Mouse (Mus musculus): Measurements from ENCODE around the gene Mrgprf. TPM values are rescaled to one million over a fixed set of nuclear protein-coding genes. Genes with fewer than 3 reads are reported as not detected.

Mrgprf gene
- polyA plus RNA-seq, 1 experiment: not detected

GRCm38 (mm10) chr7:145319481-145319880, 18.9 kb downstream of the Mrgprf start:
- no peaks in the 10 kb centered on the region for H3K9me3 ChIP-seq (replicated peaks; ENCODE audit: control insufficient read depth, insufficient read depth, low read length, poor library complexity, severe bottlenecking)
- H3K9ac ChIP-seq (ENCODE audit: low read depth, poor library complexity, severe bottlenecking): no peak overlapping the region
- TF ChIP-seq POLR2A (IDR thresholded peaks at IDR 0.05; ENCODE audit: insufficient read depth, low read length) (no peak), CTCF (IDR thresholded peaks at IDR 0.05; ENCODE audit: low read depth, low read length) (no peak), EP300 (IDR thresholded peaks at IDR 0.05; ENCODE audit: insufficient read depth, low read depth, low read length) (no peak)
- H3K27ac ChIP-seq (ENCODE audit: insufficient read depth, low read length): no peak overlapping the region
- no peak overlapping the region for H3K4me3 ChIP-seq (ENCODE audit: low read depth, low read length)
- no peaks in the 10 kb centered on the region for H3K27me3 ChIP-seq (ENCODE audit: control insufficient read depth, insufficient read depth, low read length, poor library complexity, severe bottlenecking)
- H3K4me1 ChIP-seq (ENCODE audit: control insufficient read depth, insufficient read depth, low read length): peaks cover 4% of the 10 kb centered on the region
- H3K36me3 ChIP-seq (ENCODE audit: control insufficient read depth, insufficient read depth, low read length, poor library complexity, severe bottlenecking): no peaks in the 10 kb centered on the region

GRCm38 (mm10) chr7:145323607-145324006, 23.0 kb downstream of the Mrgprf start:
- no peak overlapping the region for H3K9ac ChIP-seq (ENCODE audit: low read depth, poor library complexity, severe bottlenecking)
- H3K36me3 ChIP-seq (ENCODE audit: control insufficient read depth, insufficient read depth, low read length, poor library complexity, severe bottlenecking): no peaks in the 10 kb centered on the region
- TF ChIP-seq EP300 (IDR thresholded peaks at IDR 0.05; ENCODE audit: insufficient read depth, low read depth, low read length) (peak; percentile 77), CTCF (IDR thresholded peaks at IDR 0.05; ENCODE audit: low read depth, low read length) (no peak), POLR2A (IDR thresholded peaks at IDR 0.05; ENCODE audit: insufficient read depth, low read length) (no peak)
- H3K4me1 ChIP-seq (ENCODE audit: control insufficient read depth, insufficient read depth, low read length): peaks cover 5% of the 10 kb centered on the region
- no peak overlapping the region for H3K4me3 ChIP-seq (ENCODE audit: low read depth, low read length)
- no peaks in the 10 kb centered on the region for H3K9me3 ChIP-seq (replicated peaks; ENCODE audit: control insufficient read depth, insufficient read depth, low read length, poor library complexity, severe bottlenecking)
- H3K27ac ChIP-seq (ENCODE audit: insufficient read depth, low read length): peak overlapping the region; percentile 55; the same call in 1 of the 2 replicates
- H3K27me3 ChIP-seq (ENCODE audit: control insufficient read depth, insufficient read depth, low read length, poor library complexity, severe bottlenecking): no peaks in the 10 kb centered on the region

GRCm38 (mm10) chr7:145325697-145326096, 25.1 kb downstream of the Mrgprf start:
- no peak overlapping the region for H3K9ac ChIP-seq (ENCODE audit: low read depth, poor library complexity, severe bottlenecking)
- TF ChIP-seq CTCF (IDR thresholded peaks at IDR 0.05; ENCODE audit: low read depth, low read length): no peak
- peak; percentile 81 for TF ChIP-seq EP300 (IDR thresholded peaks at IDR 0.05; ENCODE audit: insufficient read depth, low read depth, low read length)
- peak overlapping the region; percentile 92 for H3K27ac ChIP-seq (ENCODE audit: insufficient read depth, low read length)
- H3K9me3 ChIP-seq (replicated peaks; ENCODE audit: control insufficient read depth, insufficient read depth, low read length, poor library complexity, severe bottlenecking): no peaks in the 10 kb centered on the region
- no peaks in the 10 kb centered on the region for H3K27me3 ChIP-seq (ENCODE audit: control insufficient read depth, insufficient read depth, low read length, poor library complexity, severe bottlenecking)
- peaks cover 5% of the 10 kb centered on the region for H3K4me1 ChIP-seq (ENCODE audit: control insufficient read depth, insufficient read depth, low read length)
- no peak overlapping the region for H3K4me3 ChIP-seq (ENCODE audit: low read depth, low read length)
- no peaks in the 10 kb centered on the region for H3K36me3 ChIP-seq (ENCODE audit: control insufficient read depth, insufficient read depth, low read length, poor library complexity, severe bottlenecking)

- H3K27me3 ChIP-seq (ENCODE audit: control insufficient read depth, insufficient read depth, low read length, poor library complexity, severe bottlenecking): no peaks in the 10 kb centered on the region
- H3K4me1 ChIP-seq (ENCODE audit: control insufficient read depth, insufficient read depth, low read length): no peaks in the 10 kb centered on the region
- H3K36me3 ChIP-seq (ENCODE audit: control insufficient read depth, insufficient read depth, low read length, poor library complexity, severe bottlenecking): no peaks in the 10 kb centered on the region
- no peaks in the 10 kb centered on the region for H3K9me3 ChIP-seq (replicated peaks; ENCODE audit: control insufficient read depth, insufficient read depth, low read length, poor library complexity, severe bottlenecking)
- H3K27ac ChIP-seq (ENCODE audit: insufficient read depth, low read length): no peak overlapping the region
- H3K4me3 ChIP-seq (ENCODE audit: low read depth, low read length): no peak overlapping the region
- H3K9ac ChIP-seq (ENCODE audit: low read depth, poor library complexity, severe bottlenecking): no peak overlapping the region
- TF ChIP-seq EP300 (IDR thresholded peaks at IDR 0.05; ENCODE audit: insufficient read depth, low read depth, low read length): no peak
- no peak for TF ChIP-seq POLR2A (IDR thresholded peaks at IDR 0.05; ENCODE audit: insufficient read depth, low read length)
- no peak for TF ChIP-seq CTCF (IDR thresholded peaks at IDR 0.05; ENCODE audit: low read depth, low read length)
Observed at GRCm38 (mm10) chr7:145329982-145330381, 29.4 kb downstream of the Mrgprf start.

GRCm38 (mm10) chr7:145330641-145331040, 30.0 kb downstream of the Mrgprf start:
- Histone ChIP-seq H3K4me1 (ENCODE audit: control insufficient read depth, insufficient read depth, low read length) (no peaks in the 10 kb centered on the region), H3K4me3 (ENCODE audit: low read depth, low read length) (no peak overlapping the region), H3K9ac (ENCODE audit: low read depth, poor library complexity, severe bottlenecking) (no peak overlapping the region), H3K36me3 (ENCODE audit: control insufficient read depth, insufficient read depth, low read length, poor library complexity, severe bottlenecking) (no peaks in the 10 kb centered on the region), H3K27me3 (ENCODE audit: control insufficient read depth, insufficient read depth, low read length, poor library complexity, severe bottlenecking) (no peaks in the 10 kb centered on the region), H3K9me3 (replicated peaks; ENCODE audit: control insufficient read depth, insufficient read depth, low read length, poor library complexity, severe bottlenecking) (no peaks in the 10 kb centered on the region), H3K27ac (ENCODE audit: insufficient read depth, low read length) (no peak overlapping the region)
- TF ChIP-seq POLR2A (IDR thresholded peaks at IDR 0.05; ENCODE audit: insufficient read depth, low read length) (no peak), CTCF (IDR thresholded peaks at IDR 0.05; ENCODE audit: low read depth, low read length) (no peak), EP300 (IDR thresholded peaks at IDR 0.05; ENCODE audit: insufficient read depth, low read depth, low read length) (no peak)

GRCm38 (mm10) chr7:145332376-145333041, 31.9 kb downstream of the Mrgprf start:
- no peaks in the 10 kb centered on the region for H3K9me3 ChIP-seq (replicated peaks; ENCODE audit: control insufficient read depth, insufficient read depth, low read length, poor library complexity, severe bottlenecking)
- H3K4me1 ChIP-seq (ENCODE audit: control insufficient read depth, insufficient read depth, low read length): no peaks in the 10 kb centered on the region
- no peak overlapping the region for H3K27ac ChIP-seq (ENCODE audit: insufficient read depth, low read length)
- H3K4me3 ChIP-seq (ENCODE audit: low read depth, low read length): no peak overlapping the region
- H3K27me3 ChIP-seq (ENCODE audit: control insufficient read depth, insufficient read depth, low read length, poor library complexity, severe bottlenecking): no peaks in the 10 kb centered on the region
- no peaks in the 10 kb centered on the region for H3K36me3 ChIP-seq (ENCODE audit: control insufficient read depth, insufficient read depth, low read length, poor library complexity, severe bottlenecking)
- H3K9ac ChIP-seq (ENCODE audit: low read depth, poor library complexity, severe bottlenecking): no peak overlapping the region
- TF ChIP-seq POLR2A (IDR thresholded peaks at IDR 0.05; ENCODE audit: insufficient read depth, low read length): no peak
- no peak for TF ChIP-seq EP300 (IDR thresholded peaks at IDR 0.05; ENCODE audit: insufficient read depth, low read depth, low read length)
- no peak for TF ChIP-seq CTCF (IDR thresholded peaks at IDR 0.05; ENCODE audit: low read depth, low read length)

Data from ES-Bruce4 (cell line).